Mouse (Mus musculus) midbrain, embryonic 10.5 days (tissue): ENCODE measurements around the gene Ror2. TPM values are rescaled to one million over a fixed set of nuclear protein-coding genes. Genes with fewer than 3 reads are reported as not detected.

Experiments used
- DNase-seq: peaks from one replicate; pipeline ENCODE4 v3.0.0-alpha.2; 2017; ENCODE audit warnings: low spot score
- H3K27ac ChIP-seq: fragments of 300-500 bp; sonication (generic); replicated peaks from 2 replicates; pipeline ENCODE4 v1.5.1; 2016; ENCODE audit warnings: mild to moderate bottlenecking
- H3K27me3 ChIP-seq: fragments of 300-500 bp; sonication (generic); 2 replicates; pipeline ENCODE4 v1.6.1; 2016; ENCODE audit warnings: low read depth, mild to moderate bottlenecking; ENCODE audit not compliant: poor library complexity, severe bottlenecking
- H3K36me3 ChIP-seq: fragments of 300-500 bp; sonication (generic); 2 replicates; pipeline ENCODE4 v1.6.1; 2016; ENCODE audit warnings: mild to moderate bottlenecking, moderate library complexity
- H3K4me1 ChIP-seq: fragments of 300-500 bp; sonication (generic); 2 replicates; pipeline ENCODE4 v1.6.1; 2016
- H3K4me3 ChIP-seq: fragments of 300-500 bp; sonication (generic); 2 replicates; pipeline ENCODE4 v1.5.1; 2016; ENCODE audit warnings: mild to moderate bottlenecking, moderate library complexity
- H3K9me3 ChIP-seq: fragments of 300-500 bp; sonication (generic); replicated peaks from 2 replicates; pipeline ENCODE4 v1.6.1; 2016; ENCODE audit warnings: mild to moderate bottlenecking
- WGBS: fragments of 180-500 bp; shearing (Covaris S2); methylation state at CpG from one replicate; pipeline ENCODE4 v1.1.7; 2016; 5-methylcytosine and 5-hydroxymethylcytosine counted together
- polyA plus RNA-seq: library from polyadenylated mRNA; unstranded; fragments of >200 nt; fragmentation: Nextera tagmentation; extraction: Ambion mirVana; gene quantifications from 2 replicates; pipeline ENCODE4 v1.2.1, GENCODE M21; 2016

The Ror2 gene
- polyA plus RNA-seq, 1 experiment from 2014 or later: 11.0 TPM

DNA sequence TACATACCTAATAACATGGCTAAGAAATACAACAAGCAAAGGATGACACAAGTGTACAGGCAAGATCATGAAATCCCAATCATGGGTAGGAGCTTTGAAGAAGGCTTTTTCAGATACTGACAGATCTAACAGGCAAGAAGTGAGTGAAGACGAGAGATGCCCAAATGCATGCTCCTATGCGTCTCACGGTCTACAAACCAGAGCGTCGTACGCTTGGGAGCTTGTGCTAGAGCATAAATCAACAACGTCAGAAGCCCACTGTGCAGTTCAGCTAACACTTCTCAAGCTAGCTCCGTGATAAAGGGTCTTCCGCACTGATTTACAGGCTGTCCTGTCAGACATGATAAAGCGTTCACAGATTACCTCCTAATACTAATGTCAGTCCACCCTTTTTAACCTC lies 16.8 kb upstream of the Ror2 start:
- Histone ChIP-seq H3K4me3 (no peak overlapping the region), H3K36me3 (no peaks in the 10 kb centered on the region), H3K4me1 (peaks cover 4% of the 10 kb centered on the region), H3K9me3 (no peaks in the 10 kb centered on the region), H3K27ac (no peak overlapping the region), H3K27me3 (0 out of 2 replicates have a peak, but pooled peaks cover 6% of the 10 kb centered on the region)
- DNase-seq: no peak
- WGBS: 80% methylated on average over 10 of the region's 10 CpGs

DNA sequence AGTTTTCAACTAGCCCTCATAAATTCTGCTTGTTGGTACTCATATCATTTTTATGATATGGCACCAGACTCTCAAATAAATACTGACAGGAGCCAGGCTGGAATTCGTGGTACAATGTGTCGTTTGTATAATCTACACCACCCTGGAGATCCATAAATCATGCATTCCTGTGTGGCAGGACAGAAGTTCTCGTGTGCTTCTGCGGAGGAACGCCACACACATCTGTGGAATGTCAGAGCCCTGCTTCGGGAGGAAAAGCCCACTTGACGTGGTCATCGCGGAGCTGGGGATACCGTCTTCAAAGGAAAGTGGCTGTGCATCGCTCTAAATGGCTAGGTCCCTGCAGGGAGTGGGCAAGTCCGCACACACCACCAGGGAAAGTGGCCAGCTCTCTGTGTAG lies 7.1 kb upstream of the Ror2 start:
- WGBS: 89% methylated on average over 12 of the region's 12 CpGs
- DNase-seq: no peak
- no peak overlapping the region for H3K4me3 ChIP-seq

DNA sequence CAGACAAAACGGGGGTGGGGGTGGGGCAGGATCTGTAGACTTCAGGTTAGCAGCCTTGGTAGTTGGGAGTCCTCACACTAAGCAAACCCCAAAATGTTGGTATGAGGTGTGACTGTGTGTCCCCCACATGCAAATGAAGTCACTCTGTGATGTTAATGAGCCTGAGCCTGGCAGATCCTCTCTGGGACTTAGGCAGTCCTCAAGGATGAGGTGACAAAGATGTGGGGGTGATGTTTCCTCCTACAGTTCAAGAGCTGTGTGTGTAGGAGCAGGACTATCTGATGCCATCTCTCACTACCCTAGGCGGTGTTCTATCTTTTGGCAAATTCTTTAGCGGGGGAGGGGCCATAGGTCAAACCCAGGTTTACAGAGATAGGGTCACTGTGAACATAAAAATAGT lies 6.3 kb upstream of the Ror2 start:
- Histone ChIP-seq H3K36me3 (no peaks in the 10 kb centered on the region), H3K9me3 (no peaks in the 10 kb centered on the region), H3K4me3 (no peak overlapping the region), H3K27ac (no peak overlapping the region), H3K27me3 (peaks cover 15% of the 10 kb centered on the region), H3K4me1 (no peaks in the 10 kb centered on the region)
- 40% methylated on average over 3 of the region's 3 CpGs for WGBS
- DNase-seq: no peak

More for the DNA sequence above, 7.1 kb upstream of the Ror2 start:
- Histone ChIP-seq H3K27me3 (peaks cover 7% of the 10 kb centered on the region; the same call in 1 of the 2 replicates), H3K27ac (no peak overlapping the region), H3K4me1 (peaks cover 4% of the 10 kb centered on the region), H3K36me3 (no peaks in the 10 kb centered on the region), H3K9me3 (no peaks in the 10 kb centered on the region)

GRCm38 (mm10) chr13:53285261-53285755 lies 616 bp downstream of the Ror2 start:
- peak overlapping the region; percentile 86 for H3K27ac ChIP-seq
- H3K4me3 ChIP-seq: peak overlapping the region; percentile 66
- no peaks in the 10 kb centered on the region for H3K9me3 ChIP-seq
- DNase-seq: peak; percentile 63
- peaks cover 65% of the 10 kb centered on the region for H3K27me3 ChIP-seq
- peaks cover 38% of the 10 kb centered on the region for H3K4me1 ChIP-seq
- H3K36me3 ChIP-seq: no peaks in the 10 kb centered on the region
- WGBS: under 1% methylated on average over 35 of the region's 35 CpGs

DNA sequence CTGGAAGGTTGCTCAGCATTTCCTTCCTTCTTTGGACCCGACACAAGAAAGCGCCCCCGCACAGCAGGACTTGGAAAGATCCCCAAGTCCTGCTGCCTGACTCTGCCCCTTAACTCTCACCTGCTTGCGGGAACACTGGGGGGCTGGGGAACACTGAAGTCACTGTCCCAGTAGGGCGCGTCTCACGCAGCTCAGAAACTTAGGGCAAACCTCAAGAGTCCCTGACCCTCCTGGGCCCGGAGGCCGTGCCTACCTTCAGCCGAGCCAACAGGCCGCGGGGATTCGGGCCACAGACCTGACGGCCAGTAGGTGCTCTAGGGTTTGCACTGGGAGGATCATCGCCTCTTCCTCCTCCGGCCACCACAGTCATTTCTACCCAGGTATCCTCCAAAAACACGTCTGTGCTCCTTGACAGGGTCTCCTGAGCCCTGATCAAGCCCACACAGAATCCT lies 1.2 kb downstream of the Ror2 start:
- DNase-seq: peak; percentile 42
- H3K4me3 ChIP-seq: peak overlapping the region; percentile 66
- H3K27me3 ChIP-seq: peaks cover 65% of the 10 kb centered on the region
- WGBS: 1% methylated on average over 17 of the region's 17 CpGs
- H3K4me1 ChIP-seq: peaks cover 38% of the 10 kb centered on the region
- H3K36me3 ChIP-seq: no peaks in the 10 kb centered on the region
- H3K9me3 ChIP-seq: no peaks in the 10 kb centered on the region
- peak overlapping the region; percentile 86; the same call in 1 of the 2 replicates for H3K27ac ChIP-seq

- 54% methylated on average over 11 of the region's 11 CpGs for WGBS
- Histone ChIP-seq H3K4me3 (no peak overlapping the region), H3K36me3 (no peaks in the 10 kb centered on the region), H3K27ac (no peak overlapping the region), H3K4me1 (peaks cover 41% of the 10 kb centered on the region), H3K27me3 (peaks cover 49% of the 10 kb centered on the region), H3K9me3 (no peaks in the 10 kb centered on the region)
- DNase-seq: no peak
Measured at GRCm38 (mm10) chr13:53281604-53282396, 4.1 kb downstream of the Ror2 start.

- Histone ChIP-seq H3K27ac (no peak overlapping the region), H3K4me1 (peaks cover 26% of the 10 kb centered on the region), H3K9me3 (no peaks in the 10 kb centered on the region), H3K27me3 (peaks cover 20% of the 10 kb centered on the region), H3K36me3 (no peaks in the 10 kb centered on the region), H3K4me3 (no peak overlapping the region)
- DNase-seq: no peak
- WGBS: 79% methylated on average over 10 of the region's 10 CpGs
Measured at GRCm38 (mm10) chr13:53278908-53279307, 7.0 kb downstream of the Ror2 start.

DNA sequence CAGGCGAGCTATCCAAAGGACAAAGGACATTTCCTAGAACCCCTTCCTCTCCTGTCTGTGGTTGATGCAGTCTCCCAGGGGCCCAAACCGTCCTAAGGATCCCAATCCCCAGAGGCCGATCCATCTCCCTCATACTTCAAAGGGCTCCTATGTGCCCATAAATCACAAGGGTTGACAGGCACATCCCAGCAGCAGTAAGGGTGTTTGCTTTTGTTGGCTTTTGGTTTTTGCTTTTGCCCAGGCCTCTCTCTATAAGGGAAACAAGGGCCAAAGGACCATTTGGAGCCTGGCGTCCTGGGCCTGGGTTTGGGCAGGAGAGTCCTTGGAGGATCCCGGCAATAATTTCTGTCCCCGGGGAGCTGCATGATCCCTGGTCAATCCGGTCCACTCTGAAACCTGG lies 9.5 kb downstream of the Ror2 start:
- H3K4me3 ChIP-seq: no peak overlapping the region
- no peak for DNase-seq
- H3K36me3 ChIP-seq: no peaks in the 10 kb centered on the region
- no peaks in the 10 kb centered on the region for H3K27me3 ChIP-seq
- no peaks in the 10 kb centered on the region for H3K9me3 ChIP-seq
- peaks cover 12% of the 10 kb centered on the region for H3K4me1 ChIP-seq
- WGBS: 76% methylated on average over 7 of the region's 7 CpGs
- H3K27ac ChIP-seq: 0 out of 2 replicates have a peak overlapping the region, but pooled peaks have one; percentile 42

GRCm38 (mm10) chr13:53275778-53276177 lies 10.1 kb downstream of the Ror2 start:
- DNase-seq: no peak
- H3K9me3 ChIP-seq: no peaks in the 10 kb centered on the region
- no peaks in the 10 kb centered on the region for H3K27me3 ChIP-seq
- H3K4me3 ChIP-seq: no peak overlapping the region
- H3K27ac ChIP-seq: 0 out of 2 replicates have a peak overlapping the region, but pooled peaks have one; percentile 42
- WGBS: 81% methylated on average over 8 of the region's 8 CpGs
- H3K4me1 ChIP-seq: peaks cover 12% of the 10 kb centered on the region
- no peaks in the 10 kb centered on the region for H3K36me3 ChIP-seq

DNA sequence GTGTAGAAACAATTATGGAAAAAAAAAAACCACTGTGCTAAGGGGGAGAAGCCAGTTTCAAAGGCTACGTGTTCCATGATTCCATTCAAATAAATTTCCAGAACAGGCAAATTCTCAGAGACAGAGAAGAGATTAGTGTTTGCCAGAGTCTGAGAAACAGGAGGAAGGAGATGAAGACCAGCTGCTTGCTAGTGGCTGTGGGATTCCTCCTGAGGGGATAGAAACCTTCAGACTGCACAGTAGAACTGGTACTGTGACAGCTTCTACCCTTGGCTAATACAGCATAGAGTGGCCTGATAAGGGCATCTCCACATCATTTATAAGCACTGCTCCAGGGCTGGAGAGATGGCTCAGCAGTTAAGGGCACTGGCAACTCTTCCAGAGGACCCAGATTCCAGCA lies 11.2 kb downstream of the Ror2 start:
- H3K27ac ChIP-seq: no peak overlapping the region
- H3K27me3 ChIP-seq: no peaks in the 10 kb centered on the region
- 85% methylated on average over 1 of the region's 1 CpGs for WGBS
- no peaks in the 10 kb centered on the region for H3K9me3 ChIP-seq
- no peak overlapping the region for H3K4me3 ChIP-seq
- no peaks in the 10 kb centered on the region for H3K36me3 ChIP-seq
- no peak for DNase-seq
- peaks cover 12% of the 10 kb centered on the region for H3K4me1 ChIP-seq

DNA sequence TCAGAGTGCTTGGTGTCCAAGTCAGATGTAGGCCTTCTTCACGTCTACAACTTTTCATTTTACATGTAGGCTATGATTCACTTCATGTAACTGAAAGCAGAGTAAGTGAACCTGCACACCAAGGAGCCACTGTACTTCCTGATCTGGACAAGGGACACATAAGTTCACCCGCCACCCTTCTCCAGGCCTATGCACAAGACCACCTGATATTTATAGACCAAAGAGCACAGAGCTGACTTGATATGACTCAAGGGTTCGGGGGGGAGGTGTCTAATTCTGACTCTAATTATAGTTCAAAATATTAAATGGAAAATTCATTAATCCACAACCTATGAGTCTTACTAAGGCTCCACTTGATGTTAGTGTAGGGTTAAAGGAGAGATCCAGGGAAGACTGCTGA lies 14.3 kb downstream of the Ror2 start:
- H3K4me3 ChIP-seq: no peak overlapping the region
- WGBS: 94% methylated on average over 3 of the region's 3 CpGs
- H3K36me3 ChIP-seq: no peaks in the 10 kb centered on the region
- H3K27ac ChIP-seq: no peak overlapping the region
- no peaks in the 10 kb centered on the region for H3K27me3 ChIP-seq
- H3K4me1 ChIP-seq: peaks cover 18% of the 10 kb centered on the region
- no peak for DNase-seq
- H3K9me3 ChIP-seq: no peaks in the 10 kb centered on the region

DNA sequence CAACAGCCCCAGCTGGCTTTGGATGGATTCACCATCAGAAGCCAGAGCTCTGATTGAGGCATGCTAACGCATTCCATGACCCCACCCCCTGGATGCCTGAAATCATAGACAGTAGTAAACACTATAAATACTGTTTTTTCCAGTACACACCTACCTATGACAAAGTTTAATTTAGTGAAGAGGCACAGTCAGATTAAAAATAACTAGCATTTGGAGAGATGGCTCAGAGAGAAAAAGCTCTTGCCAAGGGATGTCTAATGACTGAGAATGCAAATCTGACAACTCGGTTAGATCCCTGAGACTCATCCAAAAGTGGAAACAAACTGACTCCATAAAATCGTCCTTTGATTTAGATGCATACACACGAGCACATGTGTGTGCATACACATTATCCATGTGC lies 15.4 kb downstream of the Ror2 start:
- peaks cover 11% of the 10 kb centered on the region; the same call in 1 of the 2 replicates for H3K4me1 ChIP-seq
- 90% methylated on average over 4 of the region's 4 CpGs for WGBS
- no peaks in the 10 kb centered on the region for H3K27me3 ChIP-seq
- H3K4me3 ChIP-seq: no peak overlapping the region
- no peaks in the 10 kb centered on the region for H3K36me3 ChIP-seq
- no peak for DNase-seq
- no peaks in the 10 kb centered on the region for H3K9me3 ChIP-seq
- no peak overlapping the region for H3K27ac ChIP-seq

DNA sequence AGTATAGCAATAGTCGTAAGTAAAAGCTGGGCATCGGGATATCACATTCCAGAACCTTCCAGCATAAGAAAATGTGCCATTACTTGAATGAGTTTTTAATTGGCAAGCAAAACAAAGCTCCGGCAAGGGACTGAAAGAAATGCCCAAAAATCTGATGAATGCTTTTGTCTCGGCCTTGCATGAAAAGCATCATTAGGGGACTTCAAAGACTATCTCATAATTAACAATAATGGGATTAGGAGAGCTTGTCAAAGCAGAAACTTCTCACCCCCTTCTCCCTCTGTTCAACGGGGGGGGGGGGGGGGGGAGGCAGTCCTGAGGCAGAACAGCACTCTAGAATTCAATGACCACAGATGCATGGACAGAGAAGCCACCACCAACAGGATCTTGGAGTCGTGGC lies 17.4 kb downstream of the Ror2 start:
- no peaks in the 10 kb centered on the region for H3K36me3 ChIP-seq
- H3K4me3 ChIP-seq: no peak overlapping the region
- 47% methylated on average over 6 of the region's 6 CpGs for WGBS
- H3K27ac ChIP-seq: no peak overlapping the region
- H3K4me1 ChIP-seq: peaks cover 11% of the 10 kb centered on the region; the same call in 1 of the 2 replicates
- H3K27me3 ChIP-seq: no peaks in the 10 kb centered on the region
- DNase-seq: no peak
- no peaks in the 10 kb centered on the region for H3K9me3 ChIP-seq
